Mouse (Mus musculus): Measurements from ENCODE around the gene Plekhn1.

Plekhn1 gene

DNA sequence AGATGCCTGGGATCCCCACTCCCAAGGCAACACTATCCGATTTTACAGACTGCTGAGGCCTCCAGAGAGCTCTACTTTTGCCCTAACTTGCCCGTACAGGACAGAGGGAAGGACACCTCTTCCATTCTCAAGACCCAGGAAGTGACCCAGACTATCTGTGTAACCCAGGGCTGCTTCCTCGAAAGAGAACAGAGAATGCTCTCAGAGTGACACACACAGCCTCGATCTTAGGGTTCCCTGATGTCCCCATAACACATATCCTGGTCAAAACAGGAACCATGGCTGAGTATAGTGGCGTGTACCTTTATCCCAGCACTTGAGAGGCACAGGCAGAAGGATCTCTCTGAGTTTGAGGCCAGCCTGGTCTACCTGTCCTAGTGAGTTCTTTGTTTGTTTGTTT, 50.9 kb downstream of the Plekhn1 start:
- DNase-seq = no peak

GRCm38 (mm10) chr4:156177630-156178029, 57.0 kb downstream of the Plekhn1 start:
- DNase-seq = no peak

DNA sequence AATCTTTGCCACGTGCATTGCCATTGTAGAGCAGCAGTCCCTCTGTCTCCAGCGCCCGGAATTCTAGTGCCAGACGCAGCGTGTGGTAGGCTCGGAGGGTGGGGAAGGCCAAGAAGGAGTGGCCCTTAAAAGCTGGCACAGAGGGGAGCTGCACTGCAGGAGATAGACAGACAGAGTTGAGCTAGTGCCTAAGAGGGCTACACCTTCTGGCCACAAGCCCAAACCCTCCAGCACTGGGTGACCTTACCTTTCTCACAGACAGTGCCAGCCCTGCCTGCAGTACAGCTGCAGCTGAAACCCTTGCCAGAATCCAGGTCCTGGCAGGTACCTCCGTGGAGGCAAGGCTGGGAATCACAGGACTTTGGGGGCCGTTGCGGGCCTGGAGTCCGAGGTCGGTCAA, 62.8 kb downstream of the Plekhn1 start:
- DNase-seq = no peak

Measured in lung, adult 18-20 months (tissue).